Mouse (Mus musculus): ENCODE measurements at regions not wholly inside any gene's neighbourhood (a gene's known extent, or its start where the extent isn't known, plus 50 kb on each side); places are given as distances from the start of the nearest gene placed in this dataset.
"Not testable (repeated sequence)": the region's sequence is repeated elsewhere in the genome, so short reads cannot be mapped to it uniquely, and the experiment has no call there.

GRCm38 (mm10) chr5:63503056-63503845 is 145.7 kb upstream of the Nwd2 start:
- H3K27me3 ChIP-seq, result no peaks in the 10 kb centered on the region
- H3K4me1 ChIP-seq, result no peaks in the 10 kb centered on the region
- WGBS, result 73% methylated on average over 13 of the region's 13 CpGs

GRCm38 (mm10) chr5:63534197-63534596 is 114.7 kb upstream of the Nwd2 start:
- 58% methylated on average over 7 of the region's 7 CpGs for WGBS
- H3K36me3 ChIP-seq, result no peaks in the 10 kb centered on the region
- no peak overlapping the region for H3K4me2 ChIP-seq (replicated peaks)
- H3K9ac ChIP-seq, result no peak overlapping the region
- no peak overlapping the region for H3K27ac ChIP-seq
- ATAC-seq (ENCODE audit: low FRiP score, low read depth), result no peak
- no peak overlapping the region for H3K4me3 ChIP-seq
- H3K4me1 ChIP-seq, result no peaks in the 10 kb centered on the region
- no peaks in the 10 kb centered on the region for H3K27me3 ChIP-seq
- no peaks in the 10 kb centered on the region for H3K9me3 ChIP-seq

More at GRCm38 (mm10) chr5:63503056-63503845, 145.7 kb upstream of the Nwd2 start:
- no peak overlapping the region for H3K4me3 ChIP-seq
- no peak for ATAC-seq (ENCODE audit: low FRiP score, low read depth)
- no peak overlapping the region for H3K4me2 ChIP-seq (replicated peaks)
- H3K9ac ChIP-seq, result no peak overlapping the region
- no peak overlapping the region for H3K27ac ChIP-seq
- H3K9me3 ChIP-seq, result no peaks in the 10 kb centered on the region
- H3K36me3 ChIP-seq, result no peaks in the 10 kb centered on the region

- 82% methylated on average over 6 of the region's 6 CpGs for WGBS
- Histone ChIP-seq H3K9me3 (no peaks in the 10 kb centered on the region), H3K9ac (no peak overlapping the region), H3K27ac (no peak overlapping the region), H3K4me1 (no peaks in the 10 kb centered on the region), H3K27me3 (no peaks in the 10 kb centered on the region), H3K4me2 (replicated peaks) (no peak overlapping the region), H3K36me3 (no peaks in the 10 kb centered on the region), H3K4me3 (no peak overlapping the region)
- no peak for ATAC-seq (ENCODE audit: low FRiP score, low read depth)
These were observed 108.4 kb upstream of the Nwd2 start for GRCm38 (mm10) chr5:63540530-63540929.

GRCm38 (mm10) chr5:63545482-63545881 is 103.4 kb upstream of the Nwd2 start:
- H3K27me3 ChIP-seq, result no peaks in the 10 kb centered on the region
- no peak overlapping the region for H3K4me3 ChIP-seq
- H3K4me2 ChIP-seq (replicated peaks), result no peak overlapping the region
- no peaks in the 10 kb centered on the region for H3K4me1 ChIP-seq
- H3K9ac ChIP-seq, result no peak overlapping the region
- ATAC-seq (ENCODE audit: low FRiP score, low read depth), result no peak
- no peaks in the 10 kb centered on the region for H3K9me3 ChIP-seq
- no peak overlapping the region for H3K27ac ChIP-seq
- H3K36me3 ChIP-seq, result no peaks in the 10 kb centered on the region
- 93% methylated on average over 2 of the region's 2 CpGs for WGBS

GRCm38 (mm10) chr5:63565891-63566290 is 83.0 kb upstream of the Nwd2 start:
- H3K27me3 ChIP-seq; H3K36me3 ChIP-seq; H3K9ac ChIP-seq; H3K9me3 ChIP-seq; H3K4me3 ChIP-seq; H3K27ac ChIP-seq; ATAC-seq (ENCODE audit: low FRiP score, low read depth); H3K4me1 ChIP-seq; H3K4me2 ChIP-seq (replicated peaks): not testable (repeated sequence)

- Histone ChIP-seq H3K4me3 (no peak overlapping the region), H3K9me3 (0 out of 2 replicates have a peak, but pooled peaks cover 3% of the 10 kb centered on the region), H3K36me3 (no peaks in the 10 kb centered on the region), H3K4me1 (no peaks in the 10 kb centered on the region), H3K27me3 (no peaks in the 10 kb centered on the region), H3K9ac (no peak overlapping the region), H3K4me2 (replicated peaks) (no peak overlapping the region), H3K27ac (no peak overlapping the region)
- ATAC-seq (ENCODE audit: low FRiP score, low read depth), result no peak
- 97% methylated on average over 1 of the region's 1 CpGs for WGBS
These were observed 73.5 kb upstream of the Nwd2 start for GRCm38 (mm10) chr5:63575401-63575800.

GRCm38 (mm10) chr5:63579409-63579808 is 69.5 kb upstream of the Nwd2 start:
- Histone ChIP-seq H3K4me3 (no peak overlapping the region), H3K9ac (no peak overlapping the region), H3K4me1 (no peaks in the 10 kb centered on the region), H3K9me3 (no peaks in the 10 kb centered on the region), H3K27ac (no peak overlapping the region), H3K4me2 (replicated peaks) (no peak overlapping the region), H3K36me3 (no peaks in the 10 kb centered on the region), H3K27me3 (no peaks in the 10 kb centered on the region)
- 64% methylated on average over 2 of the region's 2 CpGs for WGBS
- no peak for ATAC-seq (ENCODE audit: low FRiP score, low read depth)

GRCm38 (mm10) chr5:63587051-63587450 is 61.9 kb upstream of the Nwd2 start:
- no peak overlapping the region for H3K4me3 ChIP-seq
- no peaks in the 10 kb centered on the region for H3K27me3 ChIP-seq
- ATAC-seq (ENCODE audit: low FRiP score, low read depth), result no peak
- no peak overlapping the region for H3K4me2 ChIP-seq (replicated peaks)
- H3K9me3 ChIP-seq, result no peaks in the 10 kb centered on the region
- no peak overlapping the region for H3K9ac ChIP-seq
- no peaks in the 10 kb centered on the region for H3K36me3 ChIP-seq
- H3K27ac ChIP-seq, result no peak overlapping the region
- WGBS, result 78% methylated on average over 4 of the region's 4 CpGs
- H3K4me1 ChIP-seq, result no peaks in the 10 kb centered on the region

- H3K4me1 ChIP-seq, result no peaks in the 10 kb centered on the region
- no peak overlapping the region for H3K9ac ChIP-seq
- no peak for ATAC-seq (ENCODE audit: low FRiP score, low read depth)
- H3K36me3 ChIP-seq, result no peaks in the 10 kb centered on the region
- H3K4me3 ChIP-seq, result no peak overlapping the region
- WGBS, result 70% methylated on average over 4 of the region's 4 CpGs
- no peaks in the 10 kb centered on the region for H3K27me3 ChIP-seq
- no peak overlapping the region for H3K27ac ChIP-seq
- H3K4me2 ChIP-seq (replicated peaks), result no peak overlapping the region
- H3K9me3 ChIP-seq, result no peaks in the 10 kb centered on the region
These were observed 61.0 kb upstream of the Nwd2 start for GRCm38 (mm10) chr5:63587855-63588254.
